Mouse (Mus musculus) gastrocnemius, postnatal 14 days (tissue): Measurements from ENCODE around the gene Nup107. TPM values are rescaled to one million over a fixed set of nuclear protein-coding genes. Genes with fewer than 3 reads are reported as not detected.
"Not testable (repeated sequence)": the region's sequence is repeated elsewhere in the genome, so short reads cannot be mapped to it uniquely, and the experiment has no call there.

ENCODE experiments used
- DNase-seq: peaks from one replicate; pipeline ENCODE4 v3.0.0; 2021; ENCODE audit warnings: mixed read lengths
- intact Hi-C: fragments of 180-260 bp; cut with DNase I; formaldehyde crosslinking; loops from one replicate; pipeline ENCODE4 v1.15.1; 2025; ENCODE audit warnings: low total_unique reads
- total RNA-seq, 2 experiments: library from RNA; stranded (reverse); gene quantifications; 2 replicates each; pipeline ENCODE4 v1.2.3; 2021

Nup107 gene
- total RNA-seq, 2 experiments from 2014 or later, result 7.0 to 7.6 TPM

- DNase-seq, result no peak
- intact Hi-C loops, result no loop called here
Observed at GRCm38 (mm10) chr10:117767286-117768140, 25.0 kb downstream of the Nup107 start.

GRCm38 (mm10) chr10:117766896-117767160 lies 25.7 kb downstream of the Nup107 start:
- DNase-seq, result no peak
- intact Hi-C loops, result no loop called here

GRCm38 (mm10) chr10:117766111-117766895 lies 26.2 kb downstream of the Nup107 start:
- intact Hi-C loops, result no loop called here

GRCm38 (mm10) chr10:117765116-117765894 lies 27.2 kb downstream of the Nup107 start:
- DNase-seq, result no peak
- intact Hi-C loops, result no loop called here

More at GRCm38 (mm10) chr10:117766111-117766895, 26.2 kb downstream of the Nup107 start:
- no peak for DNase-seq

GRCm38 (mm10) chr10:117764598-117764997 lies 27.9 kb downstream of the Nup107 start:
- DNase-seq, result no peak
- intact Hi-C loops, result no loop called here

GRCm38 (mm10) chr10:117763588-117764190 lies 28.8 kb downstream of the Nup107 start:
- intact Hi-C loops, result no loop called here

GRCm38 (mm10) chr10:117762966-117763365 lies 29.5 kb downstream of the Nup107 start:
- no peak for DNase-seq
- intact Hi-C loops, result no loop called here

More at GRCm38 (mm10) chr10:117763588-117764190, 28.8 kb downstream of the Nup107 start:
- DNase-seq, result no peak

GRCm38 (mm10) chr10:117762281-117762830 lies 30.1 kb downstream of the Nup107 start:
- DNase-seq, result no peak
- intact Hi-C loops, result no loop called here

- DNase-seq, result no peak
- intact Hi-C loops, result no loop called here
Observed at GRCm38 (mm10) chr10:117761551-117761950, 31.0 kb downstream of the Nup107 start.

- DNase-seq, result no peak
- intact Hi-C loops, result no loop called here
Observed at GRCm38 (mm10) chr10:117760831-117761335, 31.6 kb downstream of the Nup107 start.

- intact Hi-C loops, result no loop called here
- no peak for DNase-seq
Observed at GRCm38 (mm10) chr10:117759844-117760630, 32.5 kb downstream of the Nup107 start.

GRCm38 (mm10) chr10:117758749-117759727 lies 33.5 kb downstream of the Nup107 start:
- DNase-seq, result no peak

GRCm38 (mm10) chr10:117758344-117758743 lies 34.2 kb downstream of the Nup107 start:
- intact Hi-C loops, DNase-seq: not testable (repeated sequence)

More at GRCm38 (mm10) chr10:117758749-117759727, 33.5 kb downstream of the Nup107 start:
- intact Hi-C loops, result no loop called here

- intact Hi-C loops, result no loop called here
- DNase-seq, result no peak
Observed at GRCm38 (mm10) chr10:117757796-117758342, 34.6 kb downstream of the Nup107 start.

GRCm38 (mm10) chr10:117757259-117757658 lies 35.2 kb downstream of the Nup107 start:
- intact Hi-C loops, result no loop called here
- no peak for DNase-seq

- DNase-seq, result no peak
- intact Hi-C loops, result no loop called here
Observed at GRCm38 (mm10) chr10:117756784-117757183, 35.7 kb downstream of the Nup107 start.
